Mouse (Mus musculus): ENCODE results near the gene Dock2.

GRCm38 (mm10) chr11:34319282-34319681 lies 464.4 kb downstream of the Dock2 start:
- TF ChIP-seq CTCF (conservative IDR thresholded peaks at IDR 0.05 in 1 of 2, IDR thresholded peaks at IDR 0.05 in 1 of 2; ENCODE audit: low read depth in 2 of 2, low read length in 2 of 2): no peak
- TF ChIP-seq ZNF384 (IDR thresholded peaks at IDR 0.05; ENCODE audit: low read depth, low read length): no peak
- TF ChIP-seq POLR2AphosphoS2 (IDR thresholded peaks at IDR 0.05; ENCODE audit: low read depth, low read length): no peak
- no peak for TF ChIP-seq TCF12 (IDR thresholded peaks at IDR 0.05; ENCODE audit: low read depth, low read length)
- TF ChIP-seq EP300 (IDR thresholded peaks at IDR 0.05; ENCODE audit: low read length): no peak
- no peak for TF ChIP-seq USF1 (IDR thresholded peaks at IDR 0.05; ENCODE audit: low read depth, low read length)
- no peak for TF ChIP-seq POLR2A (IDR thresholded peaks at IDR 0.05; ENCODE audit: low read depth, low read length)
